Mouse (Mus musculus) thymus, postnatal 10 days (tissue): Measurements from ENCODE around the gene Smyd3.

ENCODE experiments used
- DNase-seq, 2 experiments: peaks; one replicate each; pipeline ENCODE4 v3.0.0; 2021; ENCODE audit warnings: low spot score in 2 of 2

Gene Smyd3

DNA sequence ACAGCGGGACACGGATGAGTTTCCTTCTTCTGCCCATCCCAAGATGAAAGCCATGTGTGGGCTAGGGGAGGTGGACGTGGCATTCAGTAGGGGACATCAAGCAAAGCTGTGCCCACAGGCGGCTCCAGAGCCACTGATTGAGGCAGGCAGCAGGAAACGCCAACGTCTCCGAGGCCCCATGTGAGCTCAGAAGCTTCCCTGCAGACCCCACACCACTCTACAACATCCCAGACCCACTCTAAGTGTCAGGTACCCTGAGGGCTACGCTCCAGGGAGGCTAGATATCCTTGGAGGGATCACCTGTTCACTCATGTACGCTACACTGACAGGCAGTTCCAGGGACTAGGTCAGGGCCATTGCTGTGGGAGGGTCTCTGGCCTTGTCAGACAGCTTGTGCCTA, 556.2 kb downstream of the Smyd3 start:
- DNase-seq, result no peak

- DNase-seq, result peak; percentile 15 to 63
Measured at GRCm38 (mm10) chr1:178960015-178960559, 557.8 kb downstream of the Smyd3 start.

DNA sequence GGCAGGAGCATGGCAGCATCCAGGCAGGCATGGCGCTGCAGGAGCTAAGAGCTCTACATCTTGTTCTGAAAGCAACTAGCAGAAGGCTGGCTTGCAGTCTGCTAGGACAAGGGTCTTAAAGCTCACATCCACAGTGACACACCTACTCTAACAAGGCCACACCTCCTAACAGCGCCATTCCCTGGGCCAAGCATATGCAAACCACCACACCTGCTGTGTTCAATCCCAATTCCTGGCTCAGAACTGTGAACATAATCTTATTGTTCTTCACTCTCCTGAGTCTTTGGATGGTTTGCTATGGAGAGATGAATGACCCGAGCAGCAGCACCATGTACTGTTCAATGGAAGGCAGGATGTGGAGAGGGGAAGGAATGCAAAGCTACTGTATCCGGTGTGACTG, 559.2 kb downstream of the Smyd3 start:
- DNase-seq, result no peak

- no peak for DNase-seq
Measured at GRCm38 (mm10) chr1:178952910-178953309, 564.9 kb downstream of the Smyd3 start.

DNA sequence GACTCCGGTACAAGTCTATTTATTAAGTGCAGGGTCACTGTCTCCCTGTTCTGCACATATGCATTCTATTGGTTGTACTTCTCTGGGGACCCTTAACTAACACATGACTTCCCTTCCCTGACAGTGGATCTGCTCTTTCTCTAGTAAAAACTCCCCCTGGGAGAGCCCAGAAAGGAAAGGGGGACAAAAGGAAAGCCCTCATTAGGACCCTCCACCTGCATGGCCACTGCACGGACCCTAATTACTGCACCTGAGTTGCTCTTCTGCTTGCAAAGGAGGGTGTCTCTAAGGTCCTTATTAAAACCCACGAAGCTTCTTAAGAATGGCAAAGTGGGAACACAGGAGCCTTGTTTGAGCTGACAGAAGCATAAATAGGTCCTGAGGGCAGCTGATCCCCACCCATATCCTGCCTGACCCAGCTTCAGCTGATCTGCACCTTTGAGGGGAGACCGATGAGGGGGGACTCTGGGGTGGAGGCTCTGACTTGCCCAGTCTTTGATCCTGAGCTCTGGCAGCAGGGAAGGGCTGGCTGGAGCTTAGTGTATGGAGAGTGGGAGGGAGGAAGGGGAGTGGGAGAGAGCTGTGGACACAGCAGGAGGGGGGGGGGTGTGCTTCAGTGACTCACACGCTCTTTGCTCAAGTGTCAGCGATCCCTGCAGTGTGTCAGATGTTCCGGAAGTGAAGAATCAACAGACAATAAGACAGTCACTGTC, 575.4 kb downstream of the Smyd3 start:
- no peak for DNase-seq

- no peak for DNase-seq
Measured at GRCm38 (mm10) chr1:178940353-178940752, 577.5 kb downstream of the Smyd3 start.

DNA sequence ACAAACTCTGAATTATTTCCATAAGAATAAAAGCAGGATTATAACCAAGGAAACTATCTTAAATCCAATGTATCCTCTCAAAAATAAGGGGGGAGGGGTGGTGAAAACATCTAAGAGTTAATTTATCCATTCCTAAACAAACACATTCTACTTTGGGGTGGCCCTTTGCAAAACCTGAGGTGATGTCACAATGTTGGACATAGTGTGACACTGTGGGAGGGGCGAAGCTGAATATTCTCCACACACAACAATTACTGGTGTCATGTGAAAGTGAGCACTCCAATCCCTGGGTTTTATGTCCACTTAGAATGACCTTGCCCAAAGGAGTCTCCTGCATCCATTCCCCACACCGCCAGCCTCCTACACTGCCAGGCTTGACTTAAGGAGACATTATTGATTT, 580.9 kb downstream of the Smyd3 start:
- no peak for DNase-seq

- no peak for DNase-seq
Measured at GRCm38 (mm10) chr1:178936457-178936856, 581.4 kb downstream of the Smyd3 start.

GRCm38 (mm10) chr1:178933953-178934637, 583.7 kb downstream of the Smyd3 start:
- DNase-seq, result no peak

GRCm38 (mm10) chr1:178929531-178929930, 588.3 kb downstream of the Smyd3 start:
- DNase-seq, result no peak

DNA sequence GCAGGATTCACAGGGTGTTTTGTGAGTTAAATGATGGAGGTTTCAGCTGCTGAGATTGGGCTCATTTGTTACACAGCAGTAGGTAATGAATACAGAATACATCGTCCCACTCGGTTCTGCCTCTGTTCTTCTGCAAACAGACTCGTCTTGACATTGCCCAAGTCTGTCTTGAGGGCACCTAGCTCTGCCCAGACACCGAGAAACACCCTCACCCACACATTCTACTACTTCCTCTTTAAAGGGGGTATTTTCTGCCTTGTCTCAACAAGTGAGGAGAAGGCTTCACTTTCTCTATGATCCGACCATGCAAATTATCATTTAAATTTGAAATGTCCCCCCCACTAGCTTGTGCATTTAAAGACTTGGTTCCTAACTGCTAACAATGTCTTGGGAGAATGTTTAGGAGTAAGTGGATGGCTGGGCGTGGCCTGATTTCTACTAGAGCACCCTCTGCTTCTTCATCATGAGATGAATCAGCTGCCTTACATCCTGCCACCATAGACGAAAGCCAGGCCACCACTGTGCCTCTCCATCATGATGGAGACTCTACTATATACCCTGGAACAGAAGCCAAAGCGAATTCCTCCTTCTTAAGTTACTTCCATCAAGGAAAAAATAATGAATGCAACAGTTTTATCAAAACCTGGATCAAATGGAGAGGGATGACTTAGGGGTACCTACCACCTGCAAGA, 593.2 kb downstream of the Smyd3 start:
- DNase-seq, result no peak

GRCm38 (mm10) chr1:178917194-178917902, 600.5 kb downstream of the Smyd3 start:
- DNase-seq, result no peak

DNA sequence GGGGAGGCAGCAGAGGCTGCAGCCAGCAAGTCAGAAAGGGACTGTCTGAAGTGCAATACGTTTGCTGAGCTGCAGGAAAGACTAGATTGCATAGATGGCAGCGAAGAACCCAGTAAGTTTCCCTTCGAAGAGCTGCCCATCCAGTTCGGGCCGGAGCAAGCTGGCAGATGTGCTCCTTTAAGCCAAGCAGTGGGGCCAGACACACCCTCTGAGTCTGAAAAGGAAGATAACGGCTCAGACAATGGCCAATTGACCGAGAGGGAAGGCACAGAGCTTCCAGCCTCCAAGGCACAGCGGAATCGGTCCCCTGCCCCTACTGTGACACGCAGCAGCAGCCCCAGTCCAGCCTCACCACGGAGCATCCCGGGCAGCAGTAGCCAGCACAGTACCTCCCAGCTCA, 602.8 kb downstream of the Smyd3 start:
- no peak for DNase-seq

- DNase-seq, result no peak
Measured at GRCm38 (mm10) chr1:178912936-178913716, 604.7 kb downstream of the Smyd3 start.

- DNase-seq, result no peak
Measured at GRCm38 (mm10) chr1:178910951-178911350, 606.9 kb downstream of the Smyd3 start.
